Mouse (Mus musculus) liver, postnatal 0 days (tissue): ENCODE data around the gene Nudt3. TPM values are rescaled to one million over a fixed set of nuclear protein-coding genes. Genes with fewer than 3 reads are reported as not detected.
A peak's percentile ranks its signal among the peaks of the same experiment; 100 is the strongest.

Source experiments
- ATAC-seq: fragments of 200-750 bp; cut with Nextera tagmentation; 2 replicates; pipeline ENCODE4 v1.8.0; 2017; ENCODE audit warnings: mild to moderate bottlenecking, moderate library complexity
- DNase-seq: peaks from one replicate; pipeline ENCODE4 v3.0.0-alpha.2; 2016
- H3K27ac ChIP-seq: fragments of 300-500 bp; sonication (generic); 2 replicates; pipeline ENCODE4 v1.5.1; 2014; ENCODE audit warnings: antibody characterized with exemption, moderate library complexity, mild to moderate bottlenecking, low read depth
- H3K27me3 ChIP-seq: fragments of 300-500 bp; sonication (generic); 2 replicates; pipeline ENCODE4 v1.6.1; 2014; ENCODE audit warnings: low read length, control low read depth, mixed read lengths; ENCODE audit not compliant: insufficient read depth
- H3K36me3 ChIP-seq: fragments of 300-500 bp; sonication (generic); replicated peaks from 2 replicates; pipeline ENCODE4 v1.6.1; 2014; ENCODE audit warnings: mild to moderate bottlenecking, control low read depth, low read length, moderate library complexity, mixed read lengths; ENCODE audit not compliant: insufficient read depth
- H3K4me1 ChIP-seq: fragments of 300-500 bp; sonication (generic); 2 replicates; pipeline ENCODE4 v1.6.1; 2014; ENCODE audit warnings: antibody characterized with exemption, mild to moderate bottlenecking, control low read depth; ENCODE audit not compliant: insufficient read depth
- H3K4me2 ChIP-seq: fragments of 300-500 bp; sonication (generic); 2 replicates; pipeline ENCODE4 v1.6.1; 2014; ENCODE audit warnings: low read depth, mild to moderate bottlenecking, low read length, moderate library complexity, mixed read lengths
- H3K4me3 ChIP-seq: fragments of 300-500 bp; sonication (generic); 2 replicates; pipeline ENCODE4 v1.5.1; 2014; ENCODE audit warnings: low read depth, low read length
- H3K9ac ChIP-seq: fragments of 300-500 bp; sonication (generic); replicated peaks from 2 replicates; pipeline ENCODE4 v1.6.1; 2014; ENCODE audit warnings: mild to moderate bottlenecking, moderate library complexity
- H3K9me3 ChIP-seq: fragments of 300-500 bp; sonication (generic); 2 replicates; pipeline ENCODE4 v1.6.1; 2016; ENCODE audit warnings: mild to moderate bottlenecking, control low read depth, low read length, mixed read lengths
- CTCF ChIP-seq: sonication (generic); IDR thresholded peaks from 2 replicates; pipeline ENCODE4 v1.5.1; 2016; ENCODE audit warnings: antibody characterized with exemption, low read depth
- EP300 ChIP-seq: IDR thresholded peaks from 2 replicates; pipeline ENCODE4 v1.6.1; 2016; ENCODE audit warnings: antibody characterized with exemption, low read depth, mild to moderate bottlenecking
- WGBS: fragments of 180-500 bp; shearing (Covaris S2); extraction: QIAGEN DNeasy Blood & Tissue Kit; methylation state at CpG from one replicate; pipeline ENCODE4 v1.1.7; 2014; ENCODE audit not compliant: insufficient replicate concordance; 5-methylcytosine and 5-hydroxymethylcytosine counted together
- polyA plus RNA-seq: library from polyadenylated mRNA; unstranded; fragments of >200 nt; fragmentation: Nextera tagmentation; extraction: Ambion mirVana; gene quantifications from 2 replicates; pipeline ENCODE4 v1.2.1, GENCODE M21; 2015

Nudt3 gene
- polyA plus RNA-seq, 1 experiment from 2014 or later = 17.9 TPM

DNA sequence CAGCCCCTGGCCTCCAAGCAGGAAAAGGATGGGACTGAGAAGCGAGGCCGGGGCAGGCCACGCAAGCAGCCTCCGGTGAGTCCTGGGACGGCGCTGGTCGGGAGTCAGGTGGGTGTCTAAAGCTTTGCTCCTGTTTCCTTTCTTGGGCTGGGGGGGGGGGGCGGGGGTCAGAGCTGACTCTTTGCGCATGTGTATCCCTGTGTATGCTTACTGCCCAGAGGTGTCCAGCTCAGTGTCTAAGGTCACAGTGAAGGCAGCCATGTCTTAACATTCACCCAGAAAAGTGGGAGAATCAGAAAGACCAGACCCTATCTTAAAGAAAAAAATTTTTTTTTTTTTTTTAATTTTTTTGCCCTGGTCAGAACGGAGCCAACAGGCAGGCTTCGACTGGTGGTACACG lies 63.7 kb downstream of the Nudt3 start:
- Histone ChIP-seq H3K27ac (no peak overlapping the region), H3K9me3 (no peaks in the 10 kb centered on the region), H3K9ac (peak overlapping the region; percentile 90; the same call in 1 of the 2 replicates), H3K27me3 (no peaks in the 10 kb centered on the region), H3K4me2 (peak overlapping the region; percentile 96; the same call in 1 of the 2 replicates), H3K4me3 (no peak overlapping the region), H3K4me1 (peaks cover 41% of the 10 kb centered on the region), H3K36me3 (peaks cover 22% of the 10 kb centered on the region)
- TF ChIP-seq CTCF (no peak), EP300 (no peak)
- WGBS = 55% methylated on average over 10 of the region's 12 CpGs
- ATAC-seq (no peak), DNase-seq (no peak)

DNA sequence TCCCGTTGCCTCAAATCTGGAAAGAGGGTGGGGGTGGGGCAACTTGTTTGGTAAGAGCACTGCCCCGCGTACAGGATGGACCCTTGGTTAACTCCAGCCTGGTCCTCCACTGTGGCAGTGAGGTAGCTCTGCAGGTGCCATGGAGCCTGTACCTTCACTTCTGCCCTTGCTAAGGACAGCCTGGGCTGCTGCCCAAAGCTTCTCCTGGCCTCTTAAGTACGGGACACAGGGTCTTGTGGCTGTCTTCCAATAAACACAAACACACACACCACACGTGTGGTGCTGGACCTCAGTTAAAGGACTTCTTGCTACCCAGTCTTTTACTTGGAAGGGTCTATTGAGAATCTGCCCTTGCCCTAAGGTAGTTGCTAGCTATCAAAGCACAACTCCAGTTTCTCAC lies 64.5 kb downstream of the Nudt3 start:
- ATAC-seq = no peak
- DNase-seq = no peak
- TF ChIP-seq CTCF = no peak
- no peak for TF ChIP-seq EP300
- H3K4me3 ChIP-seq = peak overlapping the region; percentile 78
- H3K9ac ChIP-seq = peak overlapping the region; percentile 90
- 12% methylated on average over 5 of the region's 5 CpGs for WGBS
- peaks cover 39% of the 10 kb centered on the region for H3K4me1 ChIP-seq
- no peaks in the 10 kb centered on the region for H3K9me3 ChIP-seq
- H3K27me3 ChIP-seq = no peaks in the 10 kb centered on the region
- no peak overlapping the region for H3K27ac ChIP-seq
- H3K4me2 ChIP-seq = peak overlapping the region; percentile 96
- H3K36me3 ChIP-seq = peaks cover 22% of the 10 kb centered on the region

DNA sequence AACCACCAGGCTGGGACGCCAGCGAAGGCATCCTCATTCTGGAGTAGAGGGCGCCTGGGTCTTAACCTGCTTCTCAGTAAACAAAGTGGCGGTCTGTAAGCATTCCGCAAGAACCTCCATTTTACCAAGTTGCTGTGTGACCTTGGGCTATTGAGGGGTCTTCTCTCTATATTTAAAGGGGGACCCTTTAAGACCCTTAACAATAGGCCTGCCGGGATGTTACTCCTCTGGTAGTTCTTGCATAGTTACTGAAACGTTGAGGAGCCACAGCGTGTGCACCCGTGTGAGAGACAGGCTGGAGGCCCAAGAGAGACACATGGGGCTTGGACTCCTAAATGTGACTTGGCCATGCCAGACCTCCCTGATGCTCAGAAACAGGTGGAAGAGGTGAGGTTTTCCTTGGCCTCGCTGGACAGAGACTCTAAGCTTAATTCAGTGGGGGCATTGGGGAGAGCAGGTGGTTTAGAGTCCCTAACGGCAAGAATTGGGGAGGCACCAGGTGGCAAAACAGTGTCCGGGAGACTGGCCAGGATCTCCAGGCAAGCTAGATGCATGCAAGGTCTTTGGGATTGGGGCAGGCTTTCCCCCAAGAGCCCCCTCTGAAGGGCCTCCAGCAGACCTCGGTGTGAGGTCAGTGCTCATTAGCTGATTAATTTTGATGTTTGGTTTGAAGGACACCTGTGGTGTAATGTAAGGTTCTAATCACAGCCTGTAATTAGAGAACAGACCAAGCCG lies 65.2 kb downstream of the Nudt3 start:
- Histone ChIP-seq H3K27ac (0 out of 2 replicates have a peak overlapping the region, but pooled peaks have one; percentile 25), H3K9ac (peak overlapping the region; percentile 90), H3K27me3 (no peaks in the 10 kb centered on the region), H3K4me1 (peaks cover 42% of the 10 kb centered on the region), H3K9me3 (no peaks in the 10 kb centered on the region), H3K4me2 (peak overlapping the region; percentile 96), H3K36me3 (peaks cover 22% of the 10 kb centered on the region), H3K4me3 (peak overlapping the region; percentile 78)
- TF ChIP-seq CTCF (no peak), EP300 (no peak)
- ATAC-seq (no peak), DNase-seq (no peak)
- 7% methylated on average over 14 of the region's 14 CpGs for WGBS

DNA sequence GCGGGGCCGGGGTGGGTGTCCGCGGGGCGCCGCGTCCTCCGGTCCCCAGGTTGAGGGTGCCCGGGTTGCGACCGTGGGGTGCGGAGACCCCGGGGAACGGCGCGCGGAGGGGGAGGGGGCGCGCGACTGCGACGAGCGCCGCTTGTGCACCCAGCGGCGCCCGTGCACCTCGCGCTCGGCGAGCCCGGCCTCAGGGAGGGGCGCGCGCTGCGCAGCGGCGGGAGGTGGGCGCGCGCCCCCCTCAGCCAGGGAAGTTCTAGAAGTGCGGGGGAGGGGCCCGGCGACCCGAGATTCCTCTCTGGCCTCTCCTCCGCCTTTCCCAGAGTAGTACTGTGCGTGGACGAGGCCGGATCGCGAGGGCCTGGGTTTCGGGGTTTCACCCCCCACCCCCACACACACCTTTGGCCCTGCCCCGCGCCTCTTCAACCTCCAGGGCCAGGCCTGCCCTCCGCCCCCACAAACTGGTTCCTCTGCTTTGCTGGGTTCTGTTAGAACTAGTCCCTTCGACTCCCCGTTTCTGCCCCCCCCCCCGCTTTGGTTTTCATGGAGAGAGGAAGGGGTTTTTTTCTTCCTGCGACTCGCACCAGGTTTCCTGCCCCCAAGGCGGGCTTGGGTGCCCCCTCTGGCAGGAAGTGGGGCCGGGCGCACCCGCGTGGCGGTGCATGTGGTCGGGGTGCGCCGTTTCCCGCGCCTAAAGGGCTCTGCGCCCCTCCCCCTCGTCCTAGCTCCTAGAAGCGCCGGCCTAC lies 65.9 kb downstream of the Nudt3 start:
- H3K4me1 ChIP-seq = peaks cover 49% of the 10 kb centered on the region

DNA sequence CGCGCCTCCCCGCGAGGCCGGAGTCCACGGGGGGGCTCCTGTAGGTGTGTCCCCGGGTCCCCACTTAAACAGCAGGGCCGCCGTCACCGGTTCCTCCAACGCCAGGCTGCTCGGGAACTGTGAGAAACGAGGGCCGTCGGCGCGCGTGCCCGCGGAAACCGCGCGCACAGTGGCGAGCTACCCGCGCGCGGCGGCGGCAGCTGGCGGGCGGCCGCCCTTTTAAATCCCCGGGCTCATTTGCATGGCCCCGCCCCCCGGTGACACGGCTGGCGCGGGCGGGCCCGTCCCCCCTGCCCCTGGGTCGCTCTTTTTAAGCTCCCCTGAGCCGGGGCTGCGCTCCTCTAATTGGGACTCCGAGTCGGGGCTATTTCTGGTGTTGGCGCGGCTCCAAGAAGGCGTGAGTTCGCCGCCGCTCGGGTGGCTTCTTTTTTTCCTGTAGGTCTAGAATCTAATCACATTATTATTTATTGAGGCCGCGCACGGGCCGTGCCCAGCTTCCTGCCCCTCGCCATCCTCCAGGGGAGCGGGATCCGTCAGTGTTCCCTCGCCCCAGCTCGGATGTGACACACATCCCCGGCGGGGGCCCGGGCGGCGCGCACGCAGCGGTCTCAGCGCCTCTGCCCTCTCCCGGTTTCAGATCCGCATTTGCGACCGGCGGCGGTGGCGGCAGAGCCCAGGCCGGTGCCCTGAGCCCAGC lies 66.8 kb downstream of the Nudt3 start, which contains the start of gene Hmga1:
Gene Hmga1, plus strand, starts transcription at position 183 of the 697 bp plus-strand sequence.
- Histone ChIP-seq H3K9me3 (no peaks in the 10 kb centered on the region), H3K9ac (peak within 1 kb of the TSS; percentile 90), H3K36me3 (peaks cover 14% of the 10 kb centered on the region), H3K4me2 (peak within 1 kb of the TSS; percentile 96), H3K27me3 (no peaks in the 10 kb centered on the region), H3K4me3 (peak within 1 kb of the TSS; percentile 78), H3K4me1 (peaks cover 53% of the 10 kb centered on the region), H3K27ac (peak within 1 kb of the TSS; percentile 97)
- under 1% methylated on average over 67 of the region's 79 CpGs for WGBS
- TF ChIP-seq EP300 (no peak), CTCF (no peak)
- ATAC-seq = peak; percentile 74
- peak; percentile 93 for DNase-seq

More for the DNA sequence above, 65.9 kb downstream of the Nudt3 start:
- Histone ChIP-seq H3K36me3 (peaks cover 22% of the 10 kb centered on the region), H3K4me3 (peak overlapping the region; percentile 78), H3K4me2 (peak overlapping the region; percentile 96), H3K27me3 (no peaks in the 10 kb centered on the region), H3K9ac (peak overlapping the region; percentile 90), H3K9me3 (no peaks in the 10 kb centered on the region), H3K27ac (peak overlapping the region; percentile 97)
- peak; percentile 77 for DNase-seq
- TF ChIP-seq CTCF (peak; percentile 28; the same call in 1 of the 2 replicates), EP300 (no peak)
- ATAC-seq = peak; percentile 9
- 2% methylated on average over 43 of the region's 75 CpGs for whole genome bisulfite sequencing
